Mouse (Mus musculus) ovary, postnatal 14 days (tissue): ENCODE measurements around the gene Bicra.

Experiments used
- DNase-seq: peaks from one replicate; pipeline ENCODE4 v3.0.0; 2022; ENCODE audit warnings: low spot score

Bicra gene

GRCm38 (mm10) chr7:15969674-15970073 is 78.0 kb downstream of the Bicra start:
- DNase-seq: no peak

- no peak for DNase-seq
Observed at GRCm38 (mm10) chr7:15968322-15968721, 79.4 kb downstream of the Bicra start.

GRCm38 (mm10) chr7:15967312-15967711 is 80.4 kb downstream of the Bicra start, which contains the start of gene Ehd2:
Gene Ehd2, minus strand, starts transcription at chr7:15967567.
- peak; percentile 84 for DNase-seq

- DNase-seq: no peak
Observed at GRCm38 (mm10) chr7:15966489-15966888, 81.2 kb downstream of the Bicra start.

GRCm38 (mm10) chr7:15963798-15964652 is 83.7 kb downstream of the Bicra start:
- DNase-seq: no peak

- peak; percentile 80 for DNase-seq
Observed at GRCm38 (mm10) chr7:15962311-15963288, 85.1 kb downstream of the Bicra start.

- DNase-seq: no peak
Observed at GRCm38 (mm10) chr7:15961798-15962197, 85.9 kb downstream of the Bicra start.

GRCm38 (mm10) chr7:15961239-15961638 is 86.5 kb downstream of the Bicra start:
- no peak for DNase-seq

GRCm38 (mm10) chr7:15960691-15961090 is 87.0 kb downstream of the Bicra start:
- no peak for DNase-seq

GRCm38 (mm10) chr7:15956143-15956542 is 91.6 kb downstream of the Bicra start:
- DNase-seq: no peak

GRCm38 (mm10) chr7:15955509-15955908 is 92.2 kb downstream of the Bicra start:
- DNase-seq: no peak

- DNase-seq: no peak
Observed at GRCm38 (mm10) chr7:15954978-15955443, 92.7 kb downstream of the Bicra start.

GRCm38 (mm10) chr7:15954436-15954835 is 93.3 kb downstream of the Bicra start:
- DNase-seq: no peak

GRCm38 (mm10) chr7:15953307-15954074 is 94.2 kb downstream of the Bicra start:
- no peak for DNase-seq

GRCm38 (mm10) chr7:15952416-15952815 is 95.3 kb downstream of the Bicra start:
- no peak for DNase-seq

GRCm38 (mm10) chr7:15950008-15950407 is 97.7 kb downstream of the Bicra start:
- DNase-seq: no peak

GRCm38 (mm10) chr7:15949216-15949790 is 98.4 kb downstream of the Bicra start:
- no peak for DNase-seq

- peak; percentile 77 for DNase-seq
Observed at GRCm38 (mm10) chr7:15948381-15948941, 99.3 kb downstream of the Bicra start.

- no peak for DNase-seq
Observed at GRCm38 (mm10) chr7:15947653-15948260, 100.0 kb downstream of the Bicra start.

GRCm38 (mm10) chr7:15945721-15946536 is 101.8 kb downstream of the Bicra start, which contains the start of gene Nop53:
Gene Nop53, minus strand, starts transcription at chr7:15946074.
- DNase-seq: peak; percentile 82
